Mouse (Mus musculus) fat pad, adult 2 months (tissue): Measurements from ENCODE around the gene Spred3.
"Not testable (repeated sequence)": the region's sequence is repeated elsewhere in the genome, so short reads cannot be mapped to it uniquely, and the experiment has no call there.

Experiments
- DNase-seq: peaks from one replicate; pipeline ENCODE4 v3.0.0-alpha.2; 2011; ENCODE audit warnings: low read depth, low spot score; ENCODE audit errors: extremely low read depth

The Spred3 gene

GRCm38 (mm10) chr7:29170066-29170754 is at the start of gene Spred3, which contains the start of gene Ggn:
Spred3 (minus strand) TSS chr7:29170411.
Ggn (plus strand) TSS chr7:29170210.
- DNase-seq = no peak

- no peak for DNase-seq
Observed at GRCm38 (mm10) chr7:29214846-29215245, 44.6 kb upstream of the Spred3 start.

- no peak for DNase-seq
Observed at GRCm38 (mm10) chr7:29214236-29214635, 44.0 kb upstream of the Spred3 start.

GRCm38 (mm10) chr7:29213675-29214082 is 43.5 kb upstream of the Spred3 start, which contains the start of gene Catsperg1:
Catsperg1 (minus strand) TSS chr7:29214035.
- DNase-seq = no peak

GRCm38 (mm10) chr7:29212775-29213560 is 42.8 kb upstream of the Spred3 start:
- not testable (repeated sequence) for DNase-seq

- no peak for DNase-seq
Observed at GRCm38 (mm10) chr7:29212199-29212765, 42.1 kb upstream of the Spred3 start.

- DNase-seq = peak; percentile 98
Observed at GRCm38 (mm10) chr7:29211415-29212198, 41.4 kb upstream of the Spred3 start.

GRCm38 (mm10) chr7:29211013-29211412 is 40.8 kb upstream of the Spred3 start:
- not testable (repeated sequence) for DNase-seq

GRCm38 (mm10) chr7:29202577-29202976 is 32.4 kb upstream of the Spred3 start:
- DNase-seq = no peak

GRCm38 (mm10) chr7:29194230-29194629 is 24.0 kb upstream of the Spred3 start:
- not testable (repeated sequence) for DNase-seq

- not testable (repeated sequence) for DNase-seq
Observed at GRCm38 (mm10) chr7:29181323-29181722, 11.1 kb upstream of the Spred3 start.

GRCm38 (mm10) chr7:29180854-29181236 is 10.6 kb upstream of the Spred3 start:
- DNase-seq = no peak

- peak; percentile 82 for DNase-seq
Observed at GRCm38 (mm10) chr7:29180077-29180853, 10.1 kb upstream of the Spred3 start, which contains the start of gene Psmd8. Psmd8 (minus strand) TSS chr7:29180701.

GRCm38 (mm10) chr7:29179323-29179722 is 9.1 kb upstream of the Spred3 start:
- no peak for DNase-seq

GRCm38 (mm10) chr7:29178106-29178505 is 7.9 kb upstream of the Spred3 start:
- DNase-seq = no peak

GRCm38 (mm10) chr7:29172390-29173016 is 2.3 kb upstream of the Spred3 start:
- no peak for DNase-seq

- no peak for DNase-seq
Observed at GRCm38 (mm10) chr7:29171562-29172097, 1.4 kb upstream of the Spred3 start.

GRCm38 (mm10) chr7:29170755-29171561 is 747 bp upstream of the Spred3 start:
- no peak for DNase-seq
